13 mouse cellular contexts compared by ENCODE assay signal in genomic region chr4:140554552-140554951, GRCm38 (mm10).
DNase-seq lines count a peak whose midpoint lies in the region; ATAC-seq and TF ChIP-seq lines count a peak whose summit lies in the region.
"Had no signal": no experiment of that assay in that cellular context is flagged by ENCODE, and none has a peak within 500 bp of the region (broad histone marks: within the 10 kb centered on the region; RNA-seq: fewer than 3 reads in every experiment).

No protein-coding gene starts in this region.

- H3K9ac ChIP-seq in lung, postnatal 0 days (replicated peaks; ENCODE audit: low read depth), result no peak overlapping the region
- H3K9ac ChIP-seq in liver, embryonic 15.5 days, result no peak overlapping the region
- H3K9ac ChIP-seq: embryonic facial prominence, embryonic 13.5 days; hindbrain, embryonic 12.5 days; limb, embryonic 15.5 days; midbrain, embryonic 15.5 days had no signal

- no peaks in the 10 kb centered on the region for H3K27me3 ChIP-seq in lung, postnatal 0 days (replicated peaks; ENCODE audit: insufficient read depth, low read length)
- H3K27me3 ChIP-seq in liver, embryonic 15.5 days, result no peaks in the 10 kb centered on the region
- H3K27me3 ChIP-seq: embryonic facial prominence, embryonic 13.5 days; hindbrain, embryonic 12.5 days; limb, embryonic 15.5 days; midbrain, embryonic 15.5 days had no signal

- no peaks in the 10 kb centered on the region for H3K9me3 ChIP-seq in lung, postnatal 0 days (ENCODE audit: low read length)
- no peaks in the 10 kb centered on the region for H3K9me3 ChIP-seq in liver, embryonic 15.5 days (replicated peaks)
- H3K9me3 ChIP-seq: embryonic facial prominence, embryonic 13.5 days; hindbrain, embryonic 12.5 days; limb, embryonic 15.5 days; midbrain, embryonic 15.5 days had no signal

- H3K36me3 ChIP-seq in lung, postnatal 0 days (ENCODE audit: insufficient read depth, low read length), result 0 out of 2 replicates have a peak, but pooled peaks cover 4% of the 10 kb centered on the region
- 0 out of 2 replicates have a peak, but pooled peaks cover 10% of the 10 kb centered on the region for H3K36me3 ChIP-seq in liver, embryonic 15.5 days (replicated peaks)

- no peak for DNase-seq in lung, postnatal 0 days (ENCODE audit: low spot score)
- DNase-seq in lung, postnatal 4 days, result no peak
- peak; percentile 41 for DNase-seq in c-Kit-positive CD71-positive TER-119-negative erythroid progenitor cells, embryonic 14.5 days (ENCODE audit: low read depth)
- no peak for DNase-seq in adrenal gland, postnatal 4 days (ENCODE audit: low spot score in 2 of 2)
- no peak for DNase-seq in frontal cortex, postnatal 10 days (ENCODE audit: low spot score in 2 of 2)
- no peak for DNase-seq in urinary bladder, postnatal 14 days (ENCODE audit: low spot score)
- DNase-seq: gastrocnemius, postnatal 25 days had no signal

- no peak overlapping the region for H3K4me2 ChIP-seq in lung, postnatal 0 days (replicated peaks; ENCODE audit: low read depth, low read length)
- no peak overlapping the region for H3K4me2 ChIP-seq in liver, embryonic 15.5 days
- H3K4me2 ChIP-seq: embryonic facial prominence, embryonic 13.5 days; hindbrain, embryonic 12.5 days; limb, embryonic 15.5 days; midbrain, embryonic 15.5 days had no signal

- ATAC-seq in lung, postnatal 0 days, result 0 out of 2 replicates have a peak, but pooled peaks have one; percentile 12
- ATAC-seq in liver, embryonic 15.5 days (ENCODE audit: insufficient read depth), result 0 out of 2 replicates have a peak, but pooled peaks have one; percentile 23
- ATAC-seq: midbrain, embryonic 15.5 days had no signal

- no peak for TF ChIP-seq EP300 in lung, postnatal 0 days (IDR thresholded peaks at IDR 0.05)

- 77% methylated on average over 4 of the region's 4 CpGs for WGBS in lung, postnatal 0 days
- WGBS in liver, embryonic 15.5 days (ENCODE audit: insufficient replicate concordance), result 39% methylated on average over 4 of the region's 4 CpGs

- no peak overlapping the region for H3K27ac ChIP-seq in lung, postnatal 0 days (ENCODE audit: low read length)
- H3K27ac ChIP-seq in liver, embryonic 15.5 days (replicated peaks), result no peak overlapping the region
- H3K27ac ChIP-seq: embryonic facial prominence, embryonic 13.5 days; hindbrain, embryonic 12.5 days; limb, embryonic 15.5 days; macrophage; midbrain, embryonic 15.5 days had no signal

- no peak for TF ChIP-seq CTCF in lung, postnatal 0 days (IDR thresholded peaks at IDR 0.05)

- H3K4me1 ChIP-seq in lung, postnatal 0 days (ENCODE audit: insufficient read depth, low read depth, low read length), result no peaks in the 10 kb centered on the region
- no peaks in the 10 kb centered on the region; the same call in 1 of the 2 replicates for H3K4me1 ChIP-seq in liver, embryonic 15.5 days (replicated peaks)
- H3K4me1 ChIP-seq: midbrain, embryonic 15.5 days had no signal

- no peak overlapping the region for H3K4me3 ChIP-seq in lung, postnatal 0 days (ENCODE audit: low read depth, low read length)
- H3K4me3 ChIP-seq in liver, embryonic 15.5 days (replicated peaks), result no peak overlapping the region
- H3K4me3 ChIP-seq: embryonic facial prominence, embryonic 13.5 days; hindbrain, embryonic 12.5 days; limb, embryonic 15.5 days; midbrain, embryonic 15.5 days had no signal
